Mouse (Mus musculus) left cerebral cortex, adult 18-20 months (tissue): ENCODE results near the gene Il10. TPM values are rescaled to one million over a fixed set of nuclear protein-coding genes. Genes with fewer than 3 reads are reported as not detected.
"Not testable (repeated sequence)": the region's sequence is repeated elsewhere in the genome, so short reads cannot be mapped to it uniquely, and the experiment has no call there.

Source experiments
- DNase-seq, 2 experiments: peaks; one replicate each; pipeline ENCODE4 v3.0.0; 2021 to 2022; ENCODE audit warnings: low spot score in 2 of 2, mixed read lengths in 1 of 2
- total RNA-seq, 2 experiments: library from RNA; stranded (reverse); gene quantifications; 2 replicates each; pipeline ENCODE4 v1.2.3; 2021

Gene Il10
- total RNA-seq, 2 experiments from 2014 or later, result not detected

DNA sequence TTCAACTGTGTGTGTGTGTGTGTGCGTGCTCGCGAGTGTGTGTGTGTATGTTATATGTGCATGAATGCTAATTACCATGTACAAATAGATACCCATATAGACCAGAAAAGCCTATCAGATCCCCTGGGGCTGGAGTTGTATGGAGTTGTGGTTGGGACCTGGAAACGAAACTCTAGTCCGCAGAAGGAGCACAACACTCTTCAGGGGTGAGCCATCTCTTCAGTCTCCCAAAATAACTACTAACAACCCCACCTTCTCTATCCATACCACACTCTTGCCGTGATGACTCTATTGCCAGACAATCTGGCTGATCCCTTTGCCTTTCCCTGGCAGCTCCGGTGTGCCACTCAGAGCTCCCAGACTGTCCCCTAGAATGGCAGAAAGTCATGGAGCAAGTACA is 3.8 kb upstream of the Il10 start:
- no peak for DNase-seq

DNA sequence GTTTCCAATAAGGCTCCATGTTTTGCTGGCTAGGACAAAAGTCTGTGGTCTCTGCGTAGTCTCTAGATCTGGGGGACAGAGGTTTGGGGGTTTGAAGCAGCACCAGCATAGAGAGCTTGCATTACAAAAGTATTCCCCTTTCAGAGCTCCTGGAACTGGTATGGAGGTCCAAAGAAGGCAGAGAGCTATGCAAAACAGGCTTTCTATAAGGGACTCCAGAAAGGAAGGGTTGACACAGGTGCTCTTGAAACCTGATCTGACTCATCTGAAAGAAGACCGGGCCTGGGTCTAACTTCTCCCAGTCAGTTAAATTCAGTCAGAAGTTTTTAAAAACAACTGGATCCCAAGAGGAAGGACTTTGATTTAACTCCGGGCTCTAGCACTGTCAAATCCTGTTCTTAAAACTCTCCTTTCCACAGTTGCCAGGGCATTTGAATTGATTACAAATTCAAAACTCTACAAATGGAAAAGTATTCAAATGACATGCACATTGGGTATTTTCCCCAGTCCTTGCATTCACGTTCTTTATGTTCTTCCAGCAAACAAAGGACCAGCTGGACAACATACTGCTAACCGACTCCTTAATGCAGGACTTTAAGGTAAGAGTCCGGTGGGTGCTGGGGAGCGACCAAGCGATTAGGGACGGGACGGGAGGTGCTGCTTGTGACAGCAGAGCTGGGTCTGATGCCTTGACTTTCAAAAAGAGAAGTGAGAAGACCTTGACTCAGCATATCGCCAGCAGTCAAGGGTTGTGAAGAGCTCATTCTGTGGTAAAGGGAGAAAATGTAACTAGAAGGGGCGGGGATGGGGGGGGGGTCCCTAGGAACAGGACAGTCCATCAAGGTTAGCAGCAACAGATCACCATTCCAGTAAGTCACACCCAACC is 1.0 kb downstream of the Il10 start:
- DNase-seq, result no peak

DNA sequence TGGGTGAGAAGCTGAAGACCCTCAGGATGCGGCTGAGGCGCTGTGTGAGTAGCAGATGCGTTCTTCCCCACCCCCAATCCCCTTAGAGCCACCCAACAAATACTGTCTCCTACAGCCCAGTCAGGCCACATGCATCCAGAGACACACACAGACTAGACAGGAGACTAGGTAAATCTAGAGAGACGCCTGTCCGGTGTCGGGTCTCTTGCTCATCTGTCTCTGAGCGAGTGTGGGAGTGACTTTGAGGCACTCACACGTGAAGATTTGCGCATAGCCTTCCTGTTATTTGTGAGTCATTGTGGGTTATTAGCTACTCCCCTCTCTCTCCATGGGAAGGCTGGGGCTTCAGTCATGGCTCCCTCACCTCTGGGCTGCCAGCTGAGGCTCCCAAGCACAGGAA is 1.8 kb downstream of the Il10 start:
- no peak for DNase-seq

DNA sequence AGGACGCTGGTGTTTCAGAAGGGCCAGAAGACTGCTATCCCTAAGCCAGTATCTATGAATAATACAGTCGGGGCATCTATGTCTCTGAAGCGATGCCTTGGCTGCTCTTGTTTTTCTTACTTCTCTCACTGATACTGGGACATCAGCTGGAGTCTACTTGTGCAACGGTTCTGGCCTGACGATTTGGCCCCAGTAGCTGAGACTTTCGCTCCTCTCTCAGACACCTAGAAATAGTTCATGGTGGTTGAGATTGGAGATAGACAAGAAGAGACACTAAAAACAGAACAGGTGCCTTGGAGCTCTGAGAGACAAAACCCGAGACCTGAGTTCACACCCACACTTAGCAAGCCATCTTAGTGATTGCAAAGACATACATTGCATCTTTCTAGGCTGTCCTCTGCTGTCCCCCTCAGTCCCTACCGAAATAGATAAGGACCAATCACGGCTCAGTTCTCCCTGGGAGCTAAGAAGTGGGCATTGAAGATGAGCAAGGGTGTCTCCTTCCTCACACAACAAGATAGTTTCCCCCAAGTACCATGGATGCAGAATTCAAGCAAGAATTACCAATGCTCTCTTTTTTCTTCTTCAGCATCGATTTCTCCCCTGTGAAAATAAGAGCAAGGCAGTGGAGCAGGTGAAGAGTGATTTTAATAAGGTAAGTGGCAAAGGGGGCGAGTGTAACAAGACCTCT is 2.4 kb downstream of the Il10 start:
- DNase-seq, result no peak

DNA sequence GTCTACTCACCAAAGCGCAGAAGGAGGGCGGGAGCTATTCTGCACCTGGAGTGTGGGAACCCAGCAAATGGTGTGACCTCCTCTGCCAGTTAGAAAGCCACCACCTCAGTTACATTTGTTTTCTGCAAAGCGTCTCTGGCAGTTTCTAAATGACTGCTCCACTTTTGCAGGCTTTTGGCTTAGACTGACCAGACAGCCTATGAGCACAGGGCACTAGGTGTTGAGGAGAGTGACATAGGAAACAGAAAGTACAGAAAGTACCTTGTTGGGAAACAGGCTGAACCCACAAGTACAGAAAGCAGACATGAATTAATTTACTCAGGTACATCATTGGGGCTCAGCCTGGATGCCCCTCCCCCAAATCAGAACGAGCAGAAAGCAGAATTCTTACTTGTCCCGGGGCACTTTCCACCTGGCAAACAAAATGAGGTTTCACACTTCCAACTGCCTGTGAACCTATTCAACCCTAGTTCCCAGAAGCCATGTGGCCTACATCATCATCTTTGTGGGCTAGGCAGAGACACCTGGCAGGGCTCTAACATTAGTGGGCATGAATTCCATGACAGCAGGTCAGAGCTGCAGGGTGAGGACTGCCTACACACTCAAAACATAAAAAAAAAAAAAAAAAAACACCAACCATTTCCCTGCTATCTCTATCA is 3.1 kb downstream of the Il10 start:
- no peak for DNase-seq

DNA sequence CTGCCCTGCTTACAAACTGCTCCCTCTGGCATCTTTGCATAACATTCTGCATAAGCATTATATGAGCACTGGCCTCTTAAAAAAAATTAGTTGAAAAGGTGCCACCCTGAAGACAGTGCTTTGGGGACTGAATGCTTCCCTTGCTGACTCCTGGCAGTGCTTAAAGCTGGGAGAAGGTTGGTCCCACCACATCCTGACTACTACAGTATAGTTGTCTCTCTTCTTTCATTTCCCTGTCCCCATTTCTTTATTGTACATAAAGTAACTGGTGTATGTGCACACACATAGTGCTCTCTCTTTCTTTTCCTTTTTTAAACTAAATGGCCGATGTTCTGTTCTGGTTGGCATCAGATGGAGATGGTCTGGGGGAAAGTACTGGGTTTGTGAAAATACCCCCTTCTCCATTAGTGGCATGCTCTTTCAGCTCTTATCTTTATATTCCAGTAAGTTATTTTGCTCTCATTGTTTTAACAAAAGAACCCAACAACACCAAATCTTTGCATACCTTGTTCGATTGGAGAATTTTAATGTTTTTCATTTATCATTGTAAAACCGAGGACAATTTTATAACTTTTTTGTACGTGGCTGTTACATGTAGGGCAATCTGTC is 3.7 kb downstream of the Il10 start:
- DNase-seq, result not testable (repeated sequence)

DNA sequence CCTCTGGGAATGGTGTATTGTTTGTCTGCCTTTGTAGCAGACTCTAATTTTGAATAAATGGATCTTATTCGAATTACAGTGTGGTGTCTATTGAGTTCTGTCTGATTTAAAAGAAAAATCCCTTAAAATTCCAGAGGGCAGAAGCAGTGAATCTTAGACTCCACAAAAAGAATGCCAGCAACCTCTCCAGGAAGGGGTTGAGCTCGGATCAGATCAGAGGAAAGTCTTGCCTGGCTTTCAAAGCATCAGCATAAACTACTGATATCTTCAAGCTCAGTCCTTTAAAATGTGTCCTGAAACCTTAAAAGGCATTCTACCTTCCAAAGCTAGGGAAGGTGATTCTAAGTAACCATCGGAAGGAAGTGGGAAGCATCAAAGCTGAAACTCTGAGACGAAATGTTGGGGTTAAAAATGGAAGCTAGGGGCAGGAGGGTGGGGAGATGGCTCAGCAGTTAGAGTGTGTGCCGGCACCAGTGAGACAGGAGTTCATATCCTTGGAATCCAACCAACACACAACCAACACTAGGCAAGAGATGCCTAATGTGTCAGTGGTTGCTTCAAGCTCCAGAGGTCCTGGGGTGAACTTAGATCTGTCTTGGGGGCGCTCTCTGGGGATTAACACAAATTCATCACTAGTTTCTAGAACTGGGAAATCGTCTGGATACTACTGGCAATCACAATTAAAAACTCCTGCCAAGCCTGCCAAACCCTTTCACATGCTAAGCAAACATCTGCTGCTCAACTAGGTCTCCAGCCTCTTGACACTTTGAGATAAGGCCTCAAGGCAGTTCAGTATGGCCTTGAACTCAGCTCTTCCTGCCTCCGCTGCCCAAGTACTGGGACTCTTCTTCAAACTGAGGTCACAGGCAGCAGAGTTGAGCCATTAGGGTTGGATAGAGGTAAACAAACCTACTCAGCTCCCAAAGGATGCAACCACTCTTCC is 5.5 kb downstream of the Il10 start:
- DNase-seq, result no peak

DNA sequence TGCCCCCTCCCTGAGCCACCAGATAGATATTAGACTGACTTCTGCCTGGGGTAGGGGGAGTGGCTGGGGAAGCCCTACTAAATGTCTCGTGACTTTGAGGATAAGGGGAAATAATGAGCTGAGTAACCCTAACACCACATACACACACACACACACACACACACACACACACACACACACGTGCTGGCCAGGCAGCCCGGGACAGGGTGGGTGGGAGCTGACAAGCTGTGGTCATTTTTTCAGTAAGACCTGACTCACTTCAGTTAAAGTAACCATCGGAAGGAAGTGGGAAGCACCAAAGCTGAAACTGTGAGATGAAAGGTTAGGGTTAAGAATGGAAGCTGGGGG is 6.2 kb downstream of the Il10 start:
- DNase-seq, result no peak

DNA sequence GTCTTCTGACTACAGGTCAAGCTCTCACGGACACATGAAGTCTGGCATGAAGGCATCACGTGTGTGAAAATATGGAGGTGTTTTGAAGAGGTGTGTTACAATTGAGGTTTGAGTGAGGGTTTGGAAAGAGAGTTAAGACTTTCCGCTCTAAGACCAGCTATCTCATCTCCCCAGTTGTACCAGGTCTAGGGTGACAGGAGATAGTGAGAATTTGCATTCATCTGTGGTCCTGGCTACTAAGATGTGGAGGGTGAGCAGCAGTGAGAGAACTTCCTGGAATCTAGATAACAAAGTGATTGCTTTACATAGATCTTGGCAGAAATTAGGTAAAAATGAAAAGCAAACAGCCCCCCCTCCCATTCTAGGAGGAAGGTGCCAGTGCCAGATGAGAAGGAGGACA is 9.6 kb downstream of the Il10 start:
- DNase-seq, result no peak

DNA sequence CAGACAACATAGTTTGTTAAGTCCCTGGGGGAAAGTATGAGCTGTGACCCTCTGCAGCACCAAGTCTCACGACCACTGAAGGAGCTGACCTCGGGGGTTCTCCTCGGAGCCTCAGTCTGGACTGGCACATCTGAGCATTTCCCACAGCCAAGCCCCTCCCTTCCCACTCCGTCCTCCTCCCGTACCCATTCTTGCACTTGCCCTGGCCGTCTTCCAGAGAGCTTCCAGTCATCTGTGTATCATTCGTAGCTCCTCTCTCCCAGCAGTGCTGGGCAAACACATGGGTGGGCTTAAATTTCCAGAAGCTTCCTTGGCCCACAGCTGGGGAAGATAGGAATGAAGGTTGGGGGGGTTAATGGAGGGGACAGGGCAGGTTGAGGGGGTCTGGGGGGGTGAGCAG is 10.6 kb downstream of the Il10 start:
- DNase-seq, result no peak

DNA sequence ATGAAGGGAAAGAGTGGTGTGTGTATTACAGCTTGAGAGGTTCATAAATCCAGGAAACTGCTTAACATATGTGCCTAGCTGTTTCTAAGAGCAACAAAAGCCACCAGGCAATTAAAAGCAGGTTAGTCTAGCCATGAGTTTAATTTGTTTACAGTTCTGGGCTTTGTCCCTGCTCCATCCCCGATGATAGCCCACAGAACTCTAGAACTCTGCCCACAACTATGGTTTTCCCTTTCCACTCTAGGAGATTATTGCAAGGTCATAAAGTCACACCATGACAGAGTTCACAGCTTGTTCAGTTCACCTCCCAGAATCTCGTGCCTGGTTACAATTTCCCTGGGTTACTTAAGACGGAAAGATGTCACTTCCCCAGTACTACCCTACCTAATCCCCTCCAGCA is 11.6 kb downstream of the Il10 start:
- DNase-seq, result no peak

DNA sequence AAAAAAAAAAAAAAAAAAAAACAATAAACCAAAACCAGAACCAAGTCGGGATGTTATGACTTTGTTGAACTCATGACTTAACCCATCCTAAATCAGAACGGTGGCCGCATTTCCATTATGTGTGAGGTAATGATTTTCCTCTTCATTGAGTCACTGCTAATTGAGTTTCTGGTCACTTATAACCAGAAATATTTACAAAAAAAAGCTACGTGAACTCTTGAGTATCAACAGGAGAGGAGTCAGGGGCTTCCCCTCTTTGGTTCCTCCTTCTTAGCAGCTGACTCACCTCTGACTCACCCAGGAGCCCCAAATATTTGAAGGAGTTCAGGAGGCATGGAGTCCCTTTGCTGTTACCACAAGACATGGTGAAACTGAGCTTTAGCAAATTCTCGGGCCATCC is 18.4 kb downstream of the Il10 start:
- no peak for DNase-seq

DNA sequence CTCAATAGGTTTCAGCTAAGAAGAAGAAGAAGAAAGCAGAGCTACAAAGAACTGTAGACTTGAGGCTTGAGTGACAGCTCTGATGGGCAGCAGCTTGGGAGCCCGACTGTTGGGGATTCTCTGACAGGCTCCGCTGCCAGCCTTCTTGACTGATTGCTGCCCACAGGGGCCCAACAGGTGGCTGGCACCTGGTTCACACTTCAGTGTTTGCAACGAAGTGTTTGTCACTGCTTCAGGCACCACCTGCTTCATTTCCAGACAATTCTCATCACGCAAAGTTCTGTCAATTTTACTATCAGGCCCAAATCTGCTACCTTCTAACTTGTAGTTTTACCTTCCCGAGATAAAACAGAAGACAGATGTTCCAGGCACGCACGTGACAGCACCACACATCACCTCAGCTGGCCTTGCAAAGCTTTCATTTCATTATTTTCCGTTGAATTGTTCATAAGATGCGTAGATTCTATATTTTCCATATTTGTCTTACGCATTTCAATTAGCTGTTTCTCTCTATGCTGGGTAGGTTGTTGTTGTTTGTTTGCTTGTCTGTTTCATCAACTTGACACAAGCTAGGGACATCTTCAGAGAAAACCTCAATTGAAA is 18.9 kb downstream of the Il10 start:
- DNase-seq, result no peak

DNA sequence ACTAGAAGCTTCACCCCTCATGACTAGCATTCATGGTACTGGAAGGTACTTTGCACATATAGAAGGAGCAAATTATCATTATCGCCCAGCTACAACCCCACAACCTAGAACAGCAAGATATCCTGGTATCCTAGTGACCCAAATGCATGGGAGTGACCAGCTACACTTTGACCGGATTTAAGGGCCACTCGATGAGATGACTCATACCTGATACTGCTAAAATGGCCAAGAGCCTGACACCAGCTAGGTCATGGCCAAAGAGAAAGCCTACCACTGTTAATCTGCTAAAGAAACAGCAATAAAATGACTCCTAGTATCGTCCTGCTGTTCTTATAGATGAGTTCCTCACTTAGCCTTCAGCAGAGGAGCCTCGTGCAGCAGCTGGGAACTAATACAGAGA is 19.8 kb downstream of the Il10 start:
- no peak for DNase-seq

DNA sequence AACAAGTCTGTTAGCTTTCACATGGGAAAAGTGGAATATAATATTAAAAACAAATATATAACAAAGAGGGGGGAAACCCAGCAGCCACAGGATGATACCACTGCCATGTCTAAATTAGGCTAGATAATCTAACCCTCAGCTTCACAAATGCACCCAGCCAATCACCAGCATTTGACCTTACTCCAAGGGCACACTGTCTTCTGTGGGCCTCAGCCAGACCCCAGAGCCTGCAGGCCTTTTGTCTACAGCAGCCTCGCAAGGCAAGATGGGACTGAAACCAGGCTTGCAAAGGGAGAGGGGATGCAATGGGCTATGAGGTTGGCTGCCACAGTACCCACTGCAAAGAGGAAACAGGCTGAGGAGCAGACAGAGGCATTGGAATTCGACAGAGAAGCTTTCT is 22.6 kb downstream of the Il10 start:
- no peak for DNase-seq

DNA sequence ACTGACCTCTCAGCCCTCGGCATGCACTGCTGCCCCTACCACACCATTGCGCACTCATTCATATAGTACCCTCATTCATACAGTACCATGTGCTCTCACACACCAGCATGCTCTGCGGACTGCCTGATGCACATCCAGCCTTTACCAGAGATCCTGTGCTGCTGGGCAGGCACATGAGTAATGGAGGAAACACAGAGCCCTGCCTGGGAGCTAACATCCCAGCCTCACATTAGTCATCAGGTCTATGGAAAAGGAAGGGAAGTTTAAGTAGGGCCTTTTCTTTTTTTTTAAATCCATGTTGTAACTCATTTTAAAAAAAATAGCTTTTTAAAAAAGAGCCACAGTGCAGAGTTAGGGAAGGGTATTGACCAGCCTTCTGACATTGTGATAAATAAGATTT is 23.1 kb downstream of the Il10 start:
- DNase-seq, result no peak

DNA sequence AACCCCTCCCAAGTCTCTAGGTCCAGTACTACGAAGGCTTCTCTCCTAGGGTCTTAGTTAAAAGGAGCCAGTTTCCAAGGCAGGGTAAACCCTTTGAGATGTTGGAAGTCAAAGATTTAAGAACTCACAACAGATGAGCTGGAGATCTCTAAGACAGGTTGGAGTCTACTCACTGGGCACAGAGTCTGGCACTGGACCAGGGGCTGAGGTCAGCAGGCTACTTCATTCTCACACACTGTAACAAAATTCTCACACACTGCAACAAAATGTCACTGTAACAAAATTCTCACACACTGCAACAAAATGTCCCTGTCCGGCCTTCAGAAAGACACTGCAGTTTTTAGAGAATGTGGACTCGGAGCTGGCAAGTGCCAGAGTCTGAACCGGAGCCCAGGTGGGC is 24.0 kb downstream of the Il10 start:
- DNase-seq, result no peak

DNA sequence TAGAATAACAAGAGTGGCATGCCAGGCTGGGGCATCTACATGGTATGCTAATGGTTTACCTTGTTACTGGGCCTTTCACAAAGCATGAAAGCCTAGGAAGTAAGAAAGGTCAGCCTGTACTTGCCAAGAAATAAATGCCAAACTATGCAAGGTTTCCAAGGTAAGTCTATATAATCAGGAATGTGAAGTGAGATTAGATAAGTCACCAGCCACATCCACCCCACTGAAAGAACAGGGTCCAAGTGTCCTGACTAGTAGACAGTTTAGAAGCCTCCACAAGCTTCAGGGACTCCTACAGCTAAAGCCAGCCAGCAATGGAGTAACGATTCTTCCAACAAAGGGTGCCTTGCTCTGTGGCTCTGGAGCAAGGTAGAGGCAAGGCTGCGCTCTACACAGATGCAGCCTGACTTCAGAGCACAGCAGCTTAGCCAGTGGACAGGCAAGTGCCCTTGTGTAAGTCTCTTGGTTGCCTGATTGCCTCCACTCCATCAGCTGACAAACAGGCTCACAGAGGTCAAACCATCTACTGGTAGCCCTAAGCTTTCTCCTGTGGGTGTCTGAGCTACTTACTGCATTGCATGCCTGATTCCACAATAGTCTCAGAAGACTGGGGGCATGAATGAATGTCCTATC is 26.2 kb downstream of the Il10 start:
- DNase-seq, result no peak

DNA sequence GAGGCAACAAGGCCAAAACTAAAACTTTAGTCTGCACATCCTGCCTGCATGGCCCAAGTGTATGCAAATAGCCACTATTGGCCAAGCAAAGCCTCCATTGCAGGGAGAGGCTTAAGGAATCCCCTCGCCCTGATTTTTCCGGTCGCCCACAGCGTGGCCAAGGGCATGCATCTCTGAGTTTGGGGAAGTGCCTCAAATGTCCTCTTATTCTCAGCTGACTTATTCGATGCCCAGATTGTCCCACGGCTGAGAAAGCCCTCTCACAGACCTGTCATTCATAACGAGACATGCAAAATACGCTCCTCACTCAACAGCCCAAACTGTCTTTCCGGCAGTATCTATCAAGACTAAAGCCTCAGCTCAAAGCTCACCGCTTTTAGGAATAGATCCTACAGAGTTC is 27.0 kb downstream of the Il10 start:
- DNase-seq, result no peak
